Mouse (Mus musculus): ENCODE data around the gene 4930595D18Rik.

4930595D18Rik gene

DNA sequence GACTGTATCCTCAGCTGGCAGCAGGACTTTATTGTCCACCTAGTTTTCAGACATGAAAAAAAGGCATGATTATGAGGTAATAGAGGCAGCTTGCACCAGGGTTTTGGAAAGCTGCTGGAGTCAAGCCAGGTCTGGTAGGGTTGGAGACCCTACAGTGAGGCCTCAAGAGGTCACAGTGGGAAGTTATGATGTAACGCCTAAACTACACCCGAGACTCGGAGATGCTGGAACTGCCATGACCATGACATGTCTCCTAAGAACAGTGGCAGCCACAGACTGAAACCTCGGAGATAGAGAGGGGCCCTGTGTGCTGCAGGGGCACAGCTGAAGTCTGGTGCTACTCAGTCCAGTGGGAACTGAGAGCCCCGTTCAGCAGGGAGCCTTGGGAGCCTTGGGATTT is at the start of gene 4930595D18Rik:
Gene 4930595D18Rik, minus strand, starts transcription at position 16 of the 400 bp plus-strand sequence.
- DNase-seq: no peak

GRCm38 (mm10) chr12:111233798-111234197 is 49.5 kb upstream of the 4930595D18Rik start:
- no peak for DNase-seq

DNA sequence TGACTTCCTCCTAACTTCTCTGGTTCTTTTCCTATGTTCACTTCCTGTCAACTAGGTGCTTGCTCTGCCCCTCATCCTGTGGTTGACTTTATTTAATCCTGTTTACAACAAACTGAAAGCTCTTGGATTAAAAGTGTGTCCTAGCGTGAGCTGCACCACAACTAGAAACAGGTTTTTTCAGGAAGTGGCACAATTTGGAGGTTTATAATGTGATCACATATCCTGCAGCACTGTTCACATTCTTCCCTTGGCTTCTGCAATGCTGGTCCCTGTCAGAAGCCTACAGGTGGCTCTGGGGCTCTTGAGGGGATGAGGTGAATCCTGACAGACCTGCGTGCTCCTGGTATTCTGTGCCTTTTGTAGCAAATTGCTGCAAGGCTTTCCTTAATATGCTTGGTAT is 46.5 kb upstream of the 4930595D18Rik start:
- no peak for DNase-seq

DNA sequence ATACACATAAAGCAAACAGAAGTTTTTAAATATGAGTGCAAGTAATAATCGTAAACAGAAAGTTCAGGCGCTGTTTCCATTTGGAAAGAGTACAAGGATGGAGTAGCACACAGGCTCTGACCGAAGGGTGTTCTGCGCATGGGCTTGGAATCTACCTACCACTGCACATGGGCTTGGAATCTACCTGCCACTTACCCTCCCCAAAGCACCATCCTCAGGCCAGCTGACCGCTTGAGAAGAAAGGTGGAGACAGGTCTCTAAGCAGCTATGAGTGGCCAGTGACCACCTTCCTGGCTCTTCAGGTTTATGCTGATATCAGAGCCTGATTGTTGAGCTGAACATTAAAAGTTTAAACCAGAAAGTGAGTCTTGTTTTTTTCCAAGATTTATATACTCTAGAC is 44.2 kb upstream of the 4930595D18Rik start:
- DNase-seq: no peak

DNA sequence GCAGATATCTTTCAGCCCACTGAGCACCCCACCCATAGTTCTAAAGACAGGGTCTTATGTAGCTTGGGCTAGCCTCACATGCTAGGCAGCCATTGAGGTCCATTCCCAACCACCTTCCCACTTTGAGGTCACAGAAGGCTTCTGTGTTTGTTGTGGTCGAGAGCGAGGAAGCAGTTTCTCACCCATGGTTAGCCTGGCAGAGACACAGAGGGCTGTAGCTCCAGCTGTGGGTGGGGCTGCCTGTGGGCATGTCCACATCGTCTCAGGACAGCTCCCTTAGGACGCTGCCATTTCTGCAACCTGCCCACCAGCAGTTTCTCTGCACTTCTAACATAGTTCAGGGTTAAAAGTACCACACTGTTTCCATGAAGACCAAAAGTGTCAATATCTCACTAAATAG is 43.1 kb upstream of the 4930595D18Rik start:
- no peak for DNase-seq

DNA sequence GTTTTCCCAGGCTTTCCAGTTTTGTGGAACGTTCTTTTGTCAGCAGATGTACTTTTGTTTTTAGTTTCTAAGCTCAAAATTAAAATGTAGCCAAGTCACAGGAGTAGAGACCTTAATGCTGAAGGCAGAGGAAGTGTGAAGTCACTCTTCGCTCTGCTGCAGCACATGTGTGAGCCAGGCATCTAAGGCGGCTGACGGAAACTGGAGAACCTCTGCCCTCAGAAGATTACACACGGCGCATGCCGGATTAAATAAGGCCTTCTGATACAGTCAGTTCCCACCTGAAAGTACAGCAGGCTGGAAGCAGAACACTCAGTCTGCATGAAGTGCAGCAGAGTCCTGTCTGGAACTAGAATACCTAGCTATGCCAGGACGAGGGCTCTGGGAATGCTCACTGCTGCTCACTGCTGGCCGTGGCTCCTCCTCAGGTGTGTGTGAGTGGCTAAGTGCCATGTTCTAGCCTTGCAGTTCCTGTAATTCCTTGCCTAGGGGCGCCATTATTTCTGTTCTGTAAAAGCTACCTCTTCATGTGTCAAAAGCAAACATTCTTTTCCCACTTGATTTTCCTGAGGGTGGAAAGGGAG is 41.0 kb upstream of the 4930595D18Rik start:
- no peak for DNase-seq

- DNase-seq: no peak
These were observed 34.6 kb upstream of the 4930595D18Rik start for GRCm38 (mm10) chr12:111218867-111219266.

- DNase-seq: no peak
These were observed 27.4 kb upstream of the 4930595D18Rik start for GRCm38 (mm10) chr12:111211729-111212128.

DNA sequence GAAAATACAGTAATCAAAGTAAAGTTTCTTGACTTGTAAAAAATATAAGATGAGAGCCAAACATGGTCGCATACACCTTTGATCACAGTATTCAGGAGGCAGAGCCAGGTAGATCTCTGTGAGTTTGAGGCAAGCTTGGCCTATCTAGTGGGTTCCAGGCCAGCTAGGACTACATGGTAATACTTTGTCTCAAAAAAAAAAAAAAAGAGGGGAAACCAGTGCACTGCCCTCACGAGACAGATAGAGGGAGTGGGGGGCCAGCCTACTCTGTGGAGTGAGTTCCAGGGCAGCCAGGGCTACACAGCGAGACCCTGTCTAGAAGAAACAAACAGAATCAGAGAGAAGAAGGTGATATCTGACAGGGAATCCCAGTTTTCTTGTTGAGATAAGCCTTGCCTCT is 23.4 kb upstream of the 4930595D18Rik start:
- no peak for DNase-seq

DNA sequence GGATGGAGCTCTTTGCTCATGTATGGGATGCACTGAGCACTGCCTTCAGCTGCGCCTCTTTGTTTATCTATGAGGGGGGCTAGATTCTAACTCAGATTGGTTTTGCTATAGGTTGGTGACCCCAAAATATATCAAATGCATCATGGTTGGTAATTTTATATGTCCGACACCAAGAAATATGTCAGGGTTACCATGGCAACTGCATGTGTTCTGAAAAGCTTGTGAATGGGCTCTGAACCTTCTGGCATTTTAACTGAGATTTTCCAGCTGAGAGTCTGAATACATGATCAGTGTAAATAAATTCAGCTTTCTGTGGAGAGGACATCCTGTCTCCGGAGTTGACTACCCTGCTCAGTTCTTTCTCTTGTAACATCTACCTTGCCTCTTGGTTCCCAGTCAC is 19.7 kb upstream of the 4930595D18Rik start:
- no peak for DNase-seq

DNA sequence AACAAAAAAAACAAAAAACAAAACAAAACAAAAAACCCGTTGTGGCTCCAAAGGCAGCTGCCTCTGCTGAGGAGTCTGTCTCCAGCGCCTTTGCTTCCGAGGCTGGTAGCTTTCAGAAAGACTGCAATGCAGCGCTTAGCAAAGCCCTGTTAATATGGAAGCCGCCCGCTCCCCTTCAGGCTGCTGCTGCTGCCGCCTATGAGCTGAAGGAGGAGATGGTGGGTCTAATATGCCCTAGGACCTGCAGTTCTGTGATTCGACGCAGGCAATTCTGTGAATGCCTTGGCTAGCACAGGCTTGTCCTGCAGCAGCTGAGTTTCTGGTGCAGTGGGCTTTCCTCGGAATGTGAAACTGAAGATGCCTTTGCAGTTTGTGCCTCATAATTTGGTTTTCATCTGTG is 18.8 kb upstream of the 4930595D18Rik start:
- DNase-seq: no peak

DNA sequence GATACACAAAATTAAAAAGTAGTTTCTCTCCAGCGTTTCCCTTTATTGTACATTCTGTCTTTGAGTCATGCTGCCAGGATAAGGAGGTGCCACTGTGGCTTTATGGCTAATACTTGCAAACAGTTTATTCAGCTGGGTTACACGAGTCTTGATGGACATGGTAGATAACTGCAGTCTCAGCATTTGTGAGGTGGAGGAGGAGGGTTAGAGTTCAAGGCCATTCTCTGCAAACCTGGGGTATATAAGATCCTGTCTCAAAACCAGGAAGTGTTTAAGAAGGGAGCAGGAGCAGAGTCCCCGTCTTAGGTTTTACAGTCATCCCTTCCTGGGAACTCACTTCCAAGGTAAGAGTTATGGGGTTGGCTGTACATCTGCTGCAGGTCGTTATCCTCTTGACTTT is 12.3 kb upstream of the 4930595D18Rik start:
- DNase-seq: no peak

DNA sequence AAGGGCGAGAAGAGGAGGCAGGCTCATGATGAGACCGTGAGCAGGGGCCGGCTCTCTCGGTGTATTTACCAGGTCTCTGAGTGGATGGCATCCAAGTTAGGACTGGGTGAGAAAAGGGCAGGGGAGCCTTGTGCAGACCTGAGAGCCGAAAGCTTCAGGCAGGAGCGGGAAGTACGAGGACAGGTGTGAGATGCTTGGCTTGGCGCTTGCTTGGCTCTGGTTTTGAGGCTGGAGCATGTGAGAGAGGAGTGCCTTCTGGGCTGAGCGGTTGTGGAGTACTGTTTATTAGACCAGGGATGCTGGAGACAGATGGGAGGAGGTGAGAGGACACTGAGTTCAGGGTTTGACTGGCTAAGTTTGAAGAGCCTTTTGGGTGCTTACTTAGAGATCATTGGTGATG is 9.0 kb upstream of the 4930595D18Rik start:
- no peak for DNase-seq

DNA sequence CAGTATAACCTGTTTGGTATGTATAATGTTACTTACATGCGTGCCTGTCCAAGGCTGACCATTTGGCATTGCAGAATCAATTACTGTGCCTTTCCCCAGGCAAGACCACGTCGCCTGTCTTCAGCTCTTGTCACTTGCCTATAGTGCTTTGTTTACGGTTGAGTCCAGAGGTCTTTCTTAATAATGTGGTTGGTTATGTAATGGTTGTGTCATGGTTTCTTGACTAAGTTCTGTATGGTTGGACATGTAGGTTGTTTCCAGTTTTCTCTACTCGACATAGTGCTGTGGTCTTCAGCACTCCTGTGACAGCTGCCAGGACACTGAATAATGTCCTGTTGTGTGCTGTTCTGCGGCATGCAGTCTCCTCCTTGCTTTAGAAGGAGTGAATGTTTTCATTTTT is 8.5 kb upstream of the 4930595D18Rik start:
- no peak for DNase-seq

GRCm38 (mm10) chr12:111190891-111191290 is 6.6 kb upstream of the 4930595D18Rik start:
- no peak for DNase-seq

GRCm38 (mm10) chr12:111190355-111190754 is 6.1 kb upstream of the 4930595D18Rik start:
- no peak for DNase-seq

DNA sequence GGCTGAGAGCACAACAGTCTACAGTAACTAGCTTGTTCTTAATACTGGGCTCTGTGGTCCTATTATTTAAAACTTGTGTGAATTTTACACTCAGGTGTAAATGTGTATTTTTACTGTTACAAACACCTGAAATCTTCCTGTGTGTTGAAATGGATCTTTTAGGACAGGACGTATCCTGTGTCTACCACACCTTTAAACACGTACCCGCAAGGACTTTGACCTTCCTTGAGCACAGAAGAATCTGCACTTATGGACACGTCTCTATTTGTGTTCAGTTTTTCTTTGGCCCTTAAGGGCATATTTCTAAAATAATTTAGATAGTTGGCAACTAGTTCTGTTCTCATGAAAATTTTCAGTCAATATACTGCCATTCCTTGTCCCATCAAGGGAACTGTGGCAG is 4.0 kb upstream of the 4930595D18Rik start:
- DNase-seq: no peak

DNA sequence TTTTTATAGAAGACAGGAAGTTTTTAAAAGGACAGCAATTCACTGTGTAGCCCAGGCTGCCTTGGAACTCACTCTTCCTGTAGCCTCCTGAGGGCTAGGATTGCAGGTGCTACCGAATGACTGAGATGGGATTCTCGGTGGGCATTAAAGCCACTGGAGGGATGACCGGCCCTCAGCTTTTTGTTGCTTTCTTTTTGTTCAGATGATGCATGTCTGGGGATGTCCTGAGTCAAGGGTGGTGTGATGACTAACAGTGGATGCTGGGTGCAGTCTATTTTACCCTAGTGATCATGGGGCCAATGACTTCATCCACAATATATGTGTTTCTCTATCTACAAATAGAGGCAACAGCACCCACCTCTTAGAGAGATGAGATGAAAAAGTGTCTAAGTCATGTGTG is 2.7 kb upstream of the 4930595D18Rik start:
- DNase-seq: no peak

DNA sequence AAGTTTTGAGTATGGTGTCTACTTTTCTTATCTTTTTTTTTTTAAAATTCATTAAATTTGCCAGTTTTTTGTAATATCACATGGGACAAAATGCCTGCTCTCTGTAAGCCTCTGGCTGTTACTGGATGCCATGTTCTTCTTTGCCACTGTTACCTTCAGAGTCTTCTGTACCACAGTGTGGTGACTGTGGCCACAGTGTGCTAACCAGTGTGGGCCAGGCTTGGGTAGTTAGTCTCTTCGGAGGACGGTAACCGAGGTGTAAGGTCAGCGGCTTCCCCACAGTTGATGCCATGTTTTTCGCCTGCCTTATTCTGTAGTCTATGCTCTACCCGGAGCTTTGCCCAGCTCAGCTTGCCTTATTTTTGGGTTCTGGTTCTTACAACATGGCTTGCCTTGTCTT is 1.9 kb downstream of the 4930595D18Rik start:
- DNase-seq: no peak

- no peak for DNase-seq
These were observed 2.4 kb downstream of the 4930595D18Rik start for GRCm38 (mm10) chr12:111181848-111182247.

DNA sequence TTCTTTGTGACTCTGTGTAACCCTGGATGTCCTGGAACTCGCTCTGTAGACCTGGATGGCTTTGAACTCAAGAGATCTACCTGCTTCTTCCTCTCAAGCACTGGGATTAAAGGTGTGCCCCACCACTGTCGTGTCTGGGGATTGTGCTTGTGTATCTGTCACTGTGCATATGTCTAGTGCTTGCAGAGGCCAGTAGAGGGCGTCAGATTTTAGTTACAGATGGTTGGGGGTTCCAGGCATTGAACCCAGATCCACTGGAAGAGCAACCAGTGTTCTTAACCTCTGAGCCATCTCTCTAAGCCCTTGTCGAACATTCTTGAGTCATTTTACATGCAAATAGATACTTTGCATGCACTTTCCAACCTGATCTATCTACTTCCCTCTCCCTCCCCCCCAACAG is 5.5 kb downstream of the 4930595D18Rik start:
- DNase-seq: no peak

DNA sequence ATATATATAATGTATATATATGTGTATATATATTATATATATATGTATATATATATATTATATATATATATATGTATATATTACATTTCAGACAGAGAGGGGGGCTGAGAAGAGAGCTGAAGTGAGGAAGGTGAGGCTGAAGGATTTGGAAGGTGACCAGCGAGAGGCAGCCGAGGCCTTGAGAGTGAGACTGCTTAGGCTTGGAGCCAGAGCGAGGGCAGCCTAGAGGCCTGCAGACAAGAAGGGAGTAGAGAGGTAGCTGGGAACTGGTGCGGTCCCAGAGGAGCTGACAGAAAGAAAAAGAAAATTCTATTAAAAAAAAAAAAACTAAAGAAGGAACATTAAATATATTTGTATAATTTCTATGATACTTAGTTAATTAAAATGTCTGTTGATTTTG is 15.4 kb downstream of the 4930595D18Rik start:
- no peak for DNase-seq

DNA sequence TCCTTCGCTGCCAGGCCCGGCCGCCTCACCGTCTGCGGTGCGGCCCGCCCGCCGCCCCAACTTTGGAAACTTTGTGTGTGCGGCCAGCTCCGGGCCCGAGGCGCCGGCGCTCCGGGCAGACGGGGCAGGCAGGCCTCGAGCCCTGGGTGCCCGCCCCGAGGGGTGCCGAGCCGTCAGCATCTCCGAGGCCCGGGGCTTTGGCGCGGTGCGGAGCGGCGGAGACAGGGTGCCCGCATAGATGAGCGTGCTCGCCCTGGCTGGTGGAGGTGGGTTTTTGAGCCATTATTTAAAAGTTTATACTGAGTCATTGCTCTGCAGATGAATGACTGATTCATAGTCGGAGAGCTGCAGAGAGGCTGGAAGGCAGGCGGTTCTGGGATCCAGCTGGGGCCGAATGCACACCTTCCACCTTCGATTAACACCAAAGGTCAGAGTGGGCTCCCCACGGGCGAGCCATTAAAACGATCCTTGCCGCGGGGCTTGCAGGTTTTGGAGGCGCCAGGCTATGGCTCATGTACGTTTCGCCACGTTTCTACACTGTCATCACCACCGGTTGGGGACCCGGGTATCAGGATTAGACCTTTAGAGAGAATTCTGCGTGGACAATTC is 17.5 kb downstream of the 4930595D18Rik start:
- peak; percentile 11 for DNase-seq

- DNase-seq: peak; percentile 69
These were observed 18.3 kb downstream of the 4930595D18Rik start, which contains the start of gene Traf3 for GRCm38 (mm10) chr12:111165831-111166591. TSS of gene Traf3 (plus strand) at chr12:111166370.

All from kidney, adult 11 months (tissue).